8 mouse cellular contexts compared by ENCODE assay signal in genomic region chr4:107802185-107802449, GRCm38 (mm10). TPM values are rescaled to one million over a fixed set of nuclear protein-coding genes. Genes with fewer than 3 reads are reported as not detected.
A peak's percentile ranks its signal among the peaks of the same experiment; 100 is the strongest.
DNase-seq lines count a peak whose midpoint lies in the region; ATAC-seq lines count a peak whose summit lies in the region.

Lrp8 (plus strand) TSS chr4:107802261.

- no peaks in the 10 kb centered on the region for H3K36me3 ChIP-seq in kidney, embryonic 16.5 days (ENCODE audit: insufficient read depth, low read length)
- no peaks in the 10 kb centered on the region for H3K36me3 ChIP-seq in forebrain, embryonic 16.5 days (ENCODE audit: control insufficient read depth, insufficient read depth)
- no peaks in the 10 kb centered on the region for H3K36me3 ChIP-seq in limb, embryonic 11.5 days (ENCODE audit: control insufficient read depth, insufficient read depth, low read length)
- no peaks in the 10 kb centered on the region for H3K36me3 ChIP-seq in stomach, embryonic 14.5 days (ENCODE audit: control insufficient read depth, insufficient read depth, low read length)

- H3K4me1 ChIP-seq in kidney, embryonic 16.5 days (ENCODE audit: insufficient read depth, low read length), result peaks cover 27% of the 10 kb centered on the region
- peaks cover 42% of the 10 kb centered on the region for H3K4me1 ChIP-seq in forebrain, embryonic 16.5 days (replicated peaks; ENCODE audit: control insufficient read depth, insufficient read depth, low read length)
- peaks cover 17% of the 10 kb centered on the region for H3K4me1 ChIP-seq in limb, embryonic 11.5 days (ENCODE audit: control insufficient read depth, insufficient read depth, low read length)
- peaks cover 11% of the 10 kb centered on the region for H3K4me1 ChIP-seq in stomach, embryonic 14.5 days (ENCODE audit: control insufficient read depth, insufficient read depth, low read length)

- no peaks in the 10 kb centered on the region for H3K9me3 ChIP-seq in kidney, embryonic 16.5 days (ENCODE audit: low read length)
- H3K9me3 ChIP-seq in forebrain, embryonic 16.5 days (ENCODE audit: control insufficient read depth, low read length), result no peaks in the 10 kb centered on the region
- H3K9me3 ChIP-seq in limb, embryonic 11.5 days (ENCODE audit: control insufficient read depth, low read length), result no peaks in the 10 kb centered on the region
- no peaks in the 10 kb centered on the region for H3K9me3 ChIP-seq in stomach, embryonic 14.5 days (ENCODE audit: control insufficient read depth, low read depth, low read length)

- peak within 1 kb of the TSS; percentile 71 for H3K4me3 ChIP-seq in kidney, embryonic 16.5 days (ENCODE audit: low read length)
- peak within 1 kb of the TSS; percentile 82 for H3K4me3 ChIP-seq in forebrain, embryonic 16.5 days (replicated peaks; ENCODE audit: low read length)
- peak within 1 kb of the TSS; percentile 68 for H3K4me3 ChIP-seq in limb, embryonic 11.5 days (ENCODE audit: low read depth, low read length)
- peak within 1 kb of the TSS; percentile 62 for H3K4me3 ChIP-seq in stomach, embryonic 14.5 days (ENCODE audit: low read depth, low read length)

- H3K4me2 ChIP-seq in kidney, embryonic 16.5 days (replicated peaks; ENCODE audit: low read depth, low read length), result peak within 1 kb of the TSS; percentile 100
- peak within 1 kb of the TSS; percentile 95 for H3K4me2 ChIP-seq in forebrain, embryonic 16.5 days (ENCODE audit: low read length)
- peak within 1 kb of the TSS; percentile 100 for H3K4me2 ChIP-seq in limb, embryonic 11.5 days (ENCODE audit: low read depth, severe bottlenecking)
- H3K4me2 ChIP-seq in stomach, embryonic 14.5 days (replicated peaks; ENCODE audit: low read depth, low read length), result peak within 1 kb of the TSS; percentile 100

- peak within 1 kb of the TSS; percentile 46; the same call in 1 of the 2 replicates for H3K27ac ChIP-seq in kidney, embryonic 16.5 days (ENCODE audit: low read length)
- peak within 1 kb of the TSS; percentile 99 for H3K27ac ChIP-seq in forebrain, embryonic 16.5 days (ENCODE audit: low read length)
- 0 out of 2 replicates have a peak within 1 kb of the TSS, but pooled peaks have one; percentile 21 for H3K27ac ChIP-seq in limb, embryonic 11.5 days (replicated peaks; ENCODE audit: low read depth, low read length)
- H3K27ac ChIP-seq in stomach, embryonic 14.5 days (ENCODE audit: low read length), result no peak within 1 kb of the TSS; the same call in 1 of the 2 replicates

- WGBS in kidney, embryonic 16.5 days, result 0% methylated on average over 24 of the region's 44 CpGs
- WGBS in forebrain, embryonic 16.5 days, result 0% methylated on average over 20 of the region's 44 CpGs
- 0% methylated on average over 21 of the region's 44 CpGs for WGBS in limb, embryonic 11.5 days
- under 1% methylated on average over 39 of the region's 44 CpGs for WGBS in stomach, embryonic 14.5 days

- no peak for DNase-seq in kidney, postnatal 25 days
- no peak for DNase-seq in limb, embryonic 11.5 days (ENCODE audit: low spot score)
- DNase-seq in yolk sac, embryonic 10.5 days (ENCODE audit: low spot score), result no peak

- peaks cover 22% of the 10 kb centered on the region for H3K27me3 ChIP-seq in kidney, embryonic 16.5 days (ENCODE audit: insufficient read depth, low read length)
- H3K27me3 ChIP-seq in forebrain, embryonic 16.5 days (replicated peaks; ENCODE audit: control insufficient read depth, insufficient read depth, low read length), result no peaks in the 10 kb centered on the region
- H3K27me3 ChIP-seq in limb, embryonic 11.5 days (ENCODE audit: control insufficient read depth, insufficient read depth, low read length), result no peaks in the 10 kb centered on the region; the same call in 1 of the 2 replicates
- 0 out of 2 replicates have a peak, but pooled peaks cover 3% of the 10 kb centered on the region for H3K27me3 ChIP-seq in stomach, embryonic 14.5 days (ENCODE audit: control insufficient read depth, insufficient read depth, low read length)

- H3K9ac ChIP-seq in kidney, embryonic 16.5 days (replicated peaks; ENCODE audit: low read length), result peak within 1 kb of the TSS; percentile 72
- peak within 1 kb of the TSS; percentile 96 for H3K9ac ChIP-seq in forebrain, embryonic 16.5 days (replicated peaks; ENCODE audit: low read depth, low read length)
- peak within 1 kb of the TSS; percentile 77 for H3K9ac ChIP-seq in limb, embryonic 11.5 days (ENCODE audit: low read length)
- peak within 1 kb of the TSS; percentile 36 for H3K9ac ChIP-seq in stomach, embryonic 14.5 days (replicated peaks; ENCODE audit: low read depth, low read length)

- ATAC-seq in kidney, embryonic 16.5 days (ENCODE audit: low FRiP score, low TSS enrichment), result no peak
- peak; percentile 56 for ATAC-seq in activated CD4-positive, CD25-positive, alpha-beta regulatory T cell, adult 4 months
- ATAC-seq in forebrain, embryonic 16.5 days, result no peak; the same call in 1 of the 2 replicates
- no peak for ATAC-seq in limb, embryonic 11.5 days (ENCODE audit: insufficient number of reproducible peaks, low FRiP score, low TSS enrichment, low read depth)
- ATAC-seq in stomach, embryonic 14.5 days (ENCODE audit: insufficient number of reproducible peaks, insufficient read depth, low FRiP score, low read depth), result no peak
- no peak for ATAC-seq in erythroid progenitor cell, adult 5-6 weeks (replicated peaks; ENCODE audit: low FRiP score, poor library complexity, severe bottlenecking)

RNA-seq across cellular contexts. Expression of gene Lrp8, which starts in this region (rescaled TPM):
- 1.1 and 1.2 TPM in 2 replicates for polyA plus RNA-seq in kidney, embryonic 16.5 days (2015; fragmentation: Nextera tagmentation; extraction: Ambion mirVana)
- 1 to 10 TPM; 1.6 to 2.1 TPM for polyA plus RNA-seq in activated CD4-positive, CD25-positive, alpha-beta regulatory T cell, adult 4 months (2017; shearing (Covaris generic))
- polyA plus RNA-seq in forebrain, embryonic 16.5 days (2015; fragmentation: Nextera tagmentation; extraction: Ambion mirVana), result 70.4 and 71.8 TPM in 2 replicates
- 5.0 and 8.9 TPM in 2 replicates for polyA plus RNA-seq in limb, embryonic 11.5 days (2014; fragmentation: Nextera tagmentation; extraction: Ambion mirVana)
- 1.6 and 1.7 TPM in 2 replicates for polyA plus RNA-seq in stomach, embryonic 14.5 days (2014; fragmentation: Nextera tagmentation; extraction: Ambion mirVana)
- total RNA-seq in erythroid progenitor cell, adult 5-6 weeks (2015; ENCODE audit: low replicate concordance), result 2.9 and 5.8 TPM in 2 replicates
- total RNA-seq in erythroid progenitor cell, adult 5-6 weeks (2017; ENCODE audit: low replicate concordance), result 3.7 and 8.5 TPM in 2 replicates

Comparison
In these comparisons a context has a peak if more than half of its experiments do, and no peak if none do; other contexts are left out.
1. H3K9ac ChIP-seq: peak in every context shown above with its lines; median percentile 96 in forebrain, embryonic 16.5 days; 77 in limb, embryonic 11.5 days; 72 in kidney, embryonic 16.5 days; 36 in stomach, embryonic 14.5 days.